Mouse (Mus musculus) ovary, postnatal 10 days (tissue): ENCODE measurements around the gene Vmn2r117.
"Not testable (repeated sequence)": the region's sequence is repeated elsewhere in the genome, so short reads cannot be mapped to it uniquely, and the experiment has no call there.

ENCODE experiments used
- DNase-seq: peaks from one replicate; pipeline ENCODE4 v3.0.0; 2022; ENCODE audit warnings: low spot score

Vmn2r117 gene

DNA sequence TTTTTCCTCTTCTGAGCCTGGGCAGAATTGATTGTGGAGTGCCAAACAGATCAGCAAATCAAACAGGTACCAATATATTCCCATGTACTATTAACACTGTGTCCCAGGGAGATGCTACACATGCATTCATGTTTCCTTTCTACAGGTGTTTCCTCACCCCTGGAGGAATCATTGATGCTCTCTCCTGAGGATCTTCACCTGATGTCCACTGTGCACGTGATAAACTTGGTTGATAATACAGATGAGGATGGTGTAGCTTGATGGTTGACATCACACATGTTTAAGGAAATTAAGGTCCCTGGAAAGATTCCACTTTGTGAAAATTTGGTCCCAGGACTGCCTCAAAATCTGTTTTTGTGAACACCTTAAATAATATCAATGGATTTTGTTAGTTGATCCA, at the start of gene Vmn2r117:
Vmn2r117 (minus strand) TSS at position 101 of the 400 bp plus-strand sequence.
- DNase-seq = not testable (repeated sequence)

DNA sequence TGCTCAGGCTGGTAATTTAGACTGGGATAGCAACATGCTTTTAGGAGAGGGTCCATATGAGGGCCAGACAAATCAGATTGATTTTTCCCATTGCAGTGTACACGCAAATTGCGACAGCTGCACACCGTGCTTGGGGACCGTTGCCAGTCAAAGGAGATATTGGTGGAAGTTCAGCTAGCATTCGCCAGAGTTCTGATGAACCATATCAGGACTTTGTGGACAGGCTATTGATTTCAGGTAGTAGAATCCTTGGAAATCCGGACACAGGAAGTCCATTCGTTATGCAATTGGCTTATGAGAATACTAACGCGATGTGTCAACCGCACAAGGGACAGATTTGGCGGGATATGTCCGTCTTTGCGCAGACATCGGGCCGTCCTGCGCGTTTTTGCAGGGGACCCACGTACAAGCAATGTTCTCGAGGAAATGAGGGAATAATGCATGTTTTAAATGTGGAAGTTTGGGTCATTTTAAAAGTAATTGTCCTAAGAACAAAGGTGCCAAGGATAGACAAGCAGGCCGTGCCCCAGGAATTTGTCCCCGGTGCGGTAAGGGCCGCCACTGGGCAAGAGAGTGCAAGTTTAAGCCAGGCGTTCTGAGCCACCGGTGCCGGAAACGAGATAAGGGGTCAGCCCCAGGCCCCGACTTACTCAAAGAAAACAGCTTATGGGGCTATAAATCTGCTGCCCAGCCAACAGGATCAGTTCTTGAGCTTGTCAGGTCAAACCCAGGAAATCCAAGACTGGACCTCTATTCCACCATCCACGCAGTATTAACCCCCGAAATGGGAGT, 43.6 kb upstream of the Vmn2r117 start:
- DNase-seq = not testable (repeated sequence)

DNA sequence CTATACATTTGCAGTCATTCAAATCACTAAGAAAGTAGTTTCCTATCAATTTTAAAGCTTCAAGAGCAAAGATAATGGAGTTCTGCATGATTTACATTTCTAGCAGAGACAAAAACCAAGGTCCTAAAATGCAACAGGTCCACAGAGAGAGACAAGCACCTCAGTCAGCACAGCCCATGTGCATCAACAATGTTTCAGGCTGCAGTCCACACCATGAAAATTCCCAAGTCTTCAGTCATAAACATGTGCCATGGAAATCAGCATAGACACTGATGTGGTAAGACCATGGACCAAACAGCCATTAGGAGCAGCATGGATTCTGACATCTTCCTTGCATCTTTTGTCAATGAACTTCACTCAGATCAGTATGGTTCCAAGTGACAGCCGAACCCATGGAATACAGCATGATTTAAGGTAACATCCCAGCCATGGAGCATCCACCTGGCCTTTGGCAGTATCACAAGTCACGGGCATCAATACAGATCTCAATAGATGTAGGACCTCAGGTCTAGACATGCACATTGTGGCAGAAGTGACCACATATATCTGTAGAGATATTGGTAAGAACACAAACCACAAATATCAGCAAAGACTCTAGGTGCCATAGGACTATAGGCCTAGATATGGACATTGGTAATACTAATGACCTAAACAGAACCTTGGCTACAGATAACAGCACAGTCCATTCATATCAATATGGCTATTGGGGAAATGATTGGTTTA, 39.4 kb upstream of the Vmn2r117 start:
- DNase-seq = no peak

DNA sequence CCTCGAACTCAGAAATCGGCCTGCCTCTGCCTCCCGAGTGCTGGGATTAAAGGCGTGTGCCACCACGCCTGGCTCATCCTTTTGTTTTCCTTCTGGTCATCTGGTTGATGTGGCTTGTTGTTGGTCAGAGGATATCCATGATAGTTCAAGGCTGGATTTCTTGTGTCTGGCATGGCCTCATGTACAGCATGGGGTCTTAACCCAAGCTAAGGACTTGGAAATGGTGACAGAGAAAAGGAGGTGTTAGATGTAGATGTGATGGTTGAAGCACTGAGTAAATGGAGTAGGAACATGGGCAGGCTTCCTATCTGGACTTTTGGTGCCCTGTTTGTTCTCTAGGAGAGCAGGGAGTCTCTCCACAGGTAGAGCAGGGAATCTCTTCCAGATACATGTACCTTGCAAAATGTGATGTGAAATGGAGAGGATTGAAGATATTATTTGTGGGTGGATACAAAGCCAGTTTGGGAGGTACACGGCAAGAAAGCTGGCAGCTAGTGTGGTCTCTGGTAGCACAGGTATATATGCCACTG, 46.3 kb downstream of the Vmn2r117 start:
- no peak for DNase-seq
